Mouse (Mus musculus) hindbrain, postnatal 0 days (tissue): ENCODE data around the gene Nin. TPM values are rescaled to one million over a fixed set of nuclear protein-coding genes. Genes with fewer than 3 reads are reported as not detected.

Experiments
- ATAC-seq: fragments of 200-750 bp; cut with Nextera tagmentation; 2 replicates; pipeline ENCODE4 v1.8.0; 2017; ENCODE audit warnings: mild to moderate bottlenecking, moderate TSS enrichment, moderate library complexity
- DNase-seq: peaks from one replicate; pipeline ENCODE4 v3.0.0-alpha.2; 2015; ENCODE audit warnings: low spot score
- H3K27ac ChIP-seq: fragments of 300-500 bp; sonication (generic); 2 replicates; pipeline ENCODE4 v1.5.1; 2014; ENCODE audit warnings: mild to moderate bottlenecking
- H3K27me3 ChIP-seq: fragments of 300-500 bp; sonication (generic); 2 replicates; pipeline ENCODE4 v1.6.1; 2014; ENCODE audit warnings: low read length, mixed read lengths; ENCODE audit not compliant: insufficient read depth
- H3K36me3 ChIP-seq: fragments of 300-500 bp; sonication (generic); 2 replicates; pipeline ENCODE4 v1.6.1; 2014; ENCODE audit warnings: low read length, mixed read lengths; ENCODE audit not compliant: insufficient read depth
- H3K4me1 ChIP-seq: fragments of 300-500 bp; sonication (generic); 2 replicates; pipeline ENCODE4 v1.6.1; 2014; ENCODE audit warnings: antibody characterized with exemption, low read length, mixed read lengths; ENCODE audit not compliant: insufficient read depth
- H3K4me2 ChIP-seq: fragments of 300-500 bp; sonication (generic); 2 replicates; pipeline ENCODE4 v1.6.1; 2014; ENCODE audit warnings: low read depth, mild to moderate bottlenecking, low read length, moderate library complexity, mixed read lengths
- H3K4me3 ChIP-seq: fragments of 300-500 bp; sonication (generic); 2 replicates; pipeline ENCODE4 v1.5.1; 2014; ENCODE audit warnings: low read length
- H3K9ac ChIP-seq: fragments of 300-500 bp; sonication (generic); replicated peaks from 2 replicates; pipeline ENCODE4 v1.6.1; 2014; ENCODE audit warnings: mild to moderate bottlenecking, low read length, moderate library complexity, mixed read lengths
- H3K9me3 ChIP-seq: fragments of 300-500 bp; sonication (generic); 2 replicates; pipeline ENCODE4 v1.6.1; 2016; ENCODE audit warnings: low read length, mixed read lengths
- CTCF ChIP-seq: IDR thresholded peaks from 2 replicates; pipeline ENCODE4 v1.5.1; 2016; ENCODE audit warnings: antibody characterized with exemption, control low read depth, low read depth
- WGBS: fragments of 180-500 bp; shearing (Covaris S2); extraction: QIAGEN DNeasy Blood & Tissue Kit; methylation state at CpG from one replicate; pipeline ENCODE4 v1.1.7; 2014; 5-methylcytosine and 5-hydroxymethylcytosine counted together
- polyA plus RNA-seq: library from polyadenylated mRNA; unstranded; fragments of >200 nt; fragmentation: Nextera tagmentation; extraction: Ambion mirVana; gene quantifications from 2 replicates; pipeline ENCODE4 v1.2.1, GENCODE M21; 2015
- total RNA-seq: library from RNA; depleted of rRNA; stranded (reverse); fragments of >200 nt; gene quantifications from 2 replicates; pipeline ENCODE4 v1.2.3, GENCODE M21; 2014

Nin gene
- total and polyA plus RNA-seq, 2 experiments from 2014 or later = 6.2 to 18.9 TPM

DNA sequence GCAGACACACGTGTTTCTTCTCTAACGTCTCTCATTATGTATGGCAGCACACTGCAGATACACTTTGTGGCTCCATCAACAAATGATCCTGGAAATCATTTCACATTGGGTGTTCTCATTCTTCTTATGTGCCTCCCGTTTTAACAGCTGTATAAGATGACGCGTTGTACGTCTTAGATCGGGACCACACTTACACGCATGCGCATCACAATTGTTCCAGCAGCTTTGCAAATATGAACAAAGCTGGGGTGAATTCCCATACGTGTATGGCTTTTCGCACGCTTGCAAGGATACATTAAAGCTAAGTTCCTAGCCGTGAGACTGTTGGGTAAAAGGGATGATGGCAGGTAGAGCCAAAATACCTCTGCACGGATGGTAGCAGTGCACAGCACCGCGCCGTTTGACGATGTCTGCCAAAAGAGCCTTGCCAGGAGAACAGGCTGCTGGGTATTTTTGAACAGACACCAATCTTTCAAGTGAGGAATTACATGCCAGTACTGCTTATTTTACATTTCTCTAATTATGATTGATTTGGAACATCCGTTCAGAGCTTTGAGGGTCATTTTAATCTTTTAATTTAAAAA lies 76.7 kb downstream of the Nin start:
- no peaks in the 10 kb centered on the region for H3K4me1 ChIP-seq
- 91% methylated on average over 19 of the region's 19 CpGs for WGBS
- DNase-seq = peak; percentile 8
- no peak overlapping the region for H3K4me2 ChIP-seq
- no peak for TF ChIP-seq CTCF
- no peaks in the 10 kb centered on the region for H3K27me3 ChIP-seq
- H3K4me3 ChIP-seq = no peak overlapping the region
- H3K9ac ChIP-seq = no peak overlapping the region
- no peak for ATAC-seq
- no peaks in the 10 kb centered on the region for H3K9me3 ChIP-seq
- H3K27ac ChIP-seq = no peak overlapping the region
- peaks cover 16% of the 10 kb centered on the region; the same call in 1 of the 2 replicates for H3K36me3 ChIP-seq

DNA sequence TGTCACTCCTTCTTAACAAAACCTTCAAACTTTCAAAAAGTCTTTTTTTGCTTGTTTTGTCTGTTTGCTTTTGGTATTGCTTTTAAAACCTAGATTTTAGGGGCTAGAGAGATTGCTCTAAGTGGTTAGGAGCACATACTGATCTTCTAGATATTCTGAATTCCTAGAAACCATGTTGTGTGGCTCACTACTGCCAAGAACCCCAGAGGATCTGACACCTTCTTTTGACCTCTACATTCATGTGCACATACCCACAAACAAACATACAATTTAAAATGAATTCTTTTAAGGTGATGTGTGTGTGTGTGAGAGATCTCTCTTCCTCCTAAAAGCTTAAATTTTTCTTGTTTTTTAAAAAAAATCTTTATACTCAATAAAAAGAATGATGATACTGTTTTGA lies 87.3 kb downstream of the Nin start:
- Histone ChIP-seq H3K4me3 (no peak overlapping the region), H3K36me3 (peaks cover 57% of the 10 kb centered on the region), H3K4me2 (no peak overlapping the region), H3K27ac (no peak overlapping the region), H3K4me1 (no peaks in the 10 kb centered on the region), H3K9me3 (no peaks in the 10 kb centered on the region), H3K9ac (no peak overlapping the region), H3K27me3 (no peaks in the 10 kb centered on the region)
- DNase-seq = no peak
- no peak for TF ChIP-seq CTCF
- ATAC-seq = no peak

DNA sequence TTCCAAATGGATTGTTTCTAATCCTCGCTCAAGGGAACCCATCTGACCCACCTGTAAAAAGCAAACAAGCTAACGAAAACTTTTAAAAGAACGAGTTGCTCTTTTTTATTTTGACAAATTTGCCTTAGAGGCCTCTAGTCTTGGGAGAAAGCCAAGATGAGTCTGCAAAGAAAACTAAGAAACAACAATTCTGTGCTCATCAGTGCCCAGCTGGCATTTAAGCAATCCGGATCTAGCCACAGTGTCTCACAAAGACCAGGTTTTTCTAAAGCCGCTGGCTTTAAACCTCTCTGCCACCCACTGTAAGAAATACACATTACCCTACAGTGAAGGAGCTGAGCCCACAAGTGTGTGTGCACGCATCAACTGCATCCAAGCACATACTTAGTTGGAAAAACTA lies 88.1 kb downstream of the Nin start:
- no peak overlapping the region for H3K9ac ChIP-seq
- no peak overlapping the region for H3K4me3 ChIP-seq
- no peaks in the 10 kb centered on the region for H3K4me1 ChIP-seq
- no peaks in the 10 kb centered on the region for H3K27me3 ChIP-seq
- H3K27ac ChIP-seq = no peak overlapping the region
- ATAC-seq (no peak), DNase-seq (no peak)
- no peak for TF ChIP-seq CTCF
- no peak overlapping the region for H3K4me2 ChIP-seq
- H3K36me3 ChIP-seq = peaks cover 56% of the 10 kb centered on the region
- H3K9me3 ChIP-seq = no peaks in the 10 kb centered on the region
- 87% methylated on average over 6 of the region's 6 CpGs for WGBS

DNA sequence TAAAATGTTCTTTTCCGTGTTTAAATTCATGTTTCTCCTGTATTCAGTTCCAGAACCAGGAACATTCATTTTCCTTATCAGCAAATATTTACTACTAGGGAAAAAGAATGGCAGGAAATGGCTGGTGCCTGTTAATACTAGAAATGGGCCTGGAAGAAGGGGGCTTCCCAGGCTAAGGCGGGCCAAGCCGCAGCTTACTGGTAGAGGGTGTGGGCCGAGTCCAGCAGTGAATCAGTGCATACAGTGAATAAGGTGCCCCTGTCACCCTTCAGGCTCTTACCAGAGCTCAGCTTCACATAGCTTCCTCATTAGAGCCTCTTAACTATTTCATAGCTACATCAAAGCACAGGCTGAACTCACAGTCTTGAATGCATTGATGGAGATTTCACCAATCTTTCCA lies 89.9 kb downstream of the Nin start:
- Histone ChIP-seq H3K4me2 (no peak overlapping the region), H3K4me1 (no peaks in the 10 kb centered on the region), H3K9ac (no peak overlapping the region), H3K4me3 (no peak overlapping the region), H3K9me3 (no peaks in the 10 kb centered on the region), H3K27me3 (no peaks in the 10 kb centered on the region), H3K27ac (no peak overlapping the region), H3K36me3 (peaks cover 63% of the 10 kb centered on the region)
- TF ChIP-seq CTCF = no peak
- no peak for DNase-seq
- no peak for ATAC-seq
- 87% methylated on average over 4 of the region's 4 CpGs for WGBS

DNA sequence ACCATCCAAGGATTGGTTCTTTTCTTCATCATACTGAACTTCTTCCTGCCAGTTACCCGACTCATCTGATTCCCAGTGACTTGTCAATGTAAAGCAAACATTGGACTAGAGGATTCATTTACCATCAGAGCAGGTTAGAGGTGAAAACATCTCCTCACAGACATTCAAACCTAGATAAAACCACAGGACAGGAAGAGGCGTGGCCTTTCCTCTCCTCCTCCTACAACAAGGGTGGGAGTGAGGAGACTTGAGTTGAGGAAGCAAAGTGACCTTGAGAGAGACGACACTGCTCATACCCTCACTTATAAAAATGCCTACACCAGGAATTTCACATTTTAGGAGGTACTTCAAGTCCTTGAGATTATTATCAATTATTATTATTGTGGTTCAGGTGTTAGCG lies 95.4 kb downstream of the Nin start:
- Histone ChIP-seq H3K27me3 (no peaks in the 10 kb centered on the region), H3K4me1 (no peaks in the 10 kb centered on the region), H3K9me3 (no peaks in the 10 kb centered on the region), H3K9ac (no peak overlapping the region), H3K27ac (no peak overlapping the region), H3K4me3 (no peak overlapping the region), H3K36me3 (peaks cover 39% of the 10 kb centered on the region; the same call in 1 of the 2 replicates), H3K4me2 (no peak overlapping the region)
- ATAC-seq = no peak
- DNase-seq = no peak
- 83% methylated on average over 4 of the region's 4 CpGs for WGBS
- TF ChIP-seq CTCF = no peak

DNA sequence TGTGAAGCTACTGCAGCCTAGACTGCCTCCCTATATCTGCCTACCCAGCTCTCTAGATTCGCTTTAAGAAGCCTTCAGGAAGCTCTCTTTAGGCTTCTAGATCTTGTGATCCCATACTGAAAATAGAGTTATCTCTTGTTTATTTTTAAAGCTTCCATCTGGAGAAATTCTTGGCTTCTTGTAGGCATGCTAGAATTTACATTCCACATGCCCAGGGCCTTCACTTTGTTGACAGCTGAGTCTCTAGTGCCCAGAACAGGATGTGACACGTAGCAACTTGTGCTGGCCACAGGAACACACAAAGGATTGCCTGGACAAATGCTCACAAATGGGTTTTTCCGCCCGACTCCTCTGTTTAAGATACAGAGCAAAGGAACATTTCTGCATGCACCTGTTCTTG lies 97.6 kb downstream of the Nin start:
- DNase-seq (no peak), ATAC-seq (no peak)
- Histone ChIP-seq H3K9me3 (no peaks in the 10 kb centered on the region), H3K27me3 (no peaks in the 10 kb centered on the region), H3K4me3 (no peak overlapping the region), H3K36me3 (peaks cover 27% of the 10 kb centered on the region; the same call in 1 of the 2 replicates), H3K4me2 (no peak overlapping the region), H3K4me1 (no peaks in the 10 kb centered on the region), H3K9ac (no peak overlapping the region), H3K27ac (no peak overlapping the region)
- TF ChIP-seq CTCF = no peak
- 78% methylated on average over 4 of the region's 4 CpGs for WGBS

DNA sequence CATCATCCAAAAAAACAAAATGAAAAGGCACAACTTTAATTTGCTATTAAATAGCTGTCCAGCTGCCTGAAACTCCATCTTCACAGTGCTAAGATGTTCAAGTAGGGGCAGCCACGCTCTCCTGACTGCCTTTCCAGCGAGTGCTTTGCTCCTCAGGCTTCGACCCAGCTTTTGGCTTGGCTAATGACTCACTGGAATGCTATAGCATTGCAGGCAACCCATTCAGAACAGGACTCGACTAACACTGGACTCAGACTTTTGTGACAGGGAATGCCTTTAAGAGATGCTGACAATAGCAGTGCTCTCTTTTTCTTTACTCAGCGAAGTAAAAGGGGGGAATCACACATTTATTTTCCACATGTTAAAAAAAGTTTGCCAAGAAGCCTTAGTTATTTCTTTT lies 101.8 kb downstream of the Nin start:
- DNase-seq (no peak), ATAC-seq (no peak)
- Histone ChIP-seq H3K27ac (no peak overlapping the region), H3K9ac (no peak overlapping the region), H3K36me3 (no peaks in the 10 kb centered on the region; the same call in 1 of the 2 replicates), H3K4me2 (no peak overlapping the region), H3K27me3 (no peaks in the 10 kb centered on the region), H3K4me3 (no peak overlapping the region), H3K9me3 (no peaks in the 10 kb centered on the region), H3K4me1 (no peaks in the 10 kb centered on the region)
- no peak for TF ChIP-seq CTCF
- WGBS = 36% methylated on average over 5 of the region's 5 CpGs
